Mouse (Mus musculus) embryonic facial prominence, embryonic 15.5 days (tissue): ENCODE data around the gene Galk1. TPM values are rescaled to one million over a fixed set of nuclear protein-coding genes. Genes with fewer than 3 reads are reported as not detected.
A peak's percentile ranks its signal among the peaks of the same experiment; 100 is the strongest.

Source experiments
- ATAC-seq: fragments of 200-750 bp; cut with Nextera tagmentation; 2 replicates; pipeline ENCODE4 v1.8.0; 2017; ENCODE audit warnings: low read depth, moderate TSS enrichment; ENCODE audit not compliant: insufficient number of reproducible peaks, low FRiP score, low TSS enrichment
- H3K27ac ChIP-seq: fragments of 300-500 bp; sonication (generic); replicated peaks from 2 replicates; pipeline ENCODE4 v1.5.1; 2015; ENCODE audit warnings: mild to moderate bottlenecking, inconsistent platforms
- H3K27me3 ChIP-seq: fragments of 300-500 bp; sonication (generic); 2 replicates; pipeline ENCODE4 v1.6.1; 2015; ENCODE audit warnings: inconsistent platforms
- H3K36me3 ChIP-seq: fragments of 300-500 bp; sonication (generic); 2 replicates; pipeline ENCODE4 v1.6.1; 2015; ENCODE audit warnings: mild to moderate bottlenecking, inconsistent platforms
- H3K4me1 ChIP-seq: fragments of 300-500 bp; sonication (generic); 2 replicates; pipeline ENCODE4 v1.6.1; 2015; ENCODE audit warnings: inconsistent platforms
- H3K4me2 ChIP-seq: fragments of 300-500 bp; sonication (generic); replicated peaks from 2 replicates; pipeline ENCODE4 v1.6.1; 2015; ENCODE audit warnings: mild to moderate bottlenecking, inconsistent platforms
- H3K4me3 ChIP-seq: fragments of 300-500 bp; sonication (generic); replicated peaks from 2 replicates; pipeline ENCODE4 v1.5.1; 2015; ENCODE audit warnings: mild to moderate bottlenecking, inconsistent platforms
- H3K9ac ChIP-seq: fragments of 300-500 bp; sonication (generic); 2 replicates; pipeline ENCODE4 v1.6.1; 2015; ENCODE audit warnings: inconsistent platforms
- H3K9me3 ChIP-seq: fragments of 300-500 bp; sonication (generic); replicated peaks from 2 replicates; pipeline ENCODE4 v1.6.1; 2016; ENCODE audit warnings: inconsistent platforms
- WGBS: fragments of 180-500 bp; shearing (Covaris S2); methylation state at CpG from one replicate; pipeline ENCODE4 v1.1.7; 2015; 5-methylcytosine and 5-hydroxymethylcytosine counted together
- polyA plus RNA-seq: library from polyadenylated mRNA; unstranded; fragments of >200 nt; fragmentation: Nextera tagmentation; extraction: Ambion mirVana; gene quantifications from 2 replicates; pipeline ENCODE4 v1.2.1, GENCODE M21; 2015

Gene Galk1
- polyA plus RNA-seq, 1 experiment from 2014 or later: 173 TPM

DNA sequence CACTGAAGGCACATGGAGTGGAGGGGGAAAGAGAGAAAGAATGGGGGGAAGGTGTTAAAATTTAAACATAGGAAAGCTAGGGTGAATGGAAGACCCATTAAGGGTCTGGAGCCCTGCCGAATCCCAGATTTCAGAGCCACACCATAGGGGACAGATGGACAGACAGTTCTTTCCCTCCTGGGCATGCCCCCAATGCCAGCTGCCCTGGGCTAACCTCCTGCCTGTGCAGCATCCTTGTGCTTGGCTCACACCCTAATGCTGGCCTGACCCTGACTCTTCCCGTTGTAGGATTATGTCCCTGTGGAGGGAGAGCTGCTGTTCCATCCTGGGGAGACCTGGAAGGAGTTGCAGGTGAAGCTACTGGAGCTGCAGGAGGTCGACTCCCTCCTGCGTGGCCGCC lies 14.9 kb downstream of the Galk1 start:
- H3K27ac ChIP-seq: no peak overlapping the region
- peaks cover 10% of the 10 kb centered on the region; the same call in 1 of the 2 replicates for H3K4me1 ChIP-seq
- no peaks in the 10 kb centered on the region for H3K36me3 ChIP-seq
- no peak overlapping the region for H3K4me2 ChIP-seq
- H3K4me3 ChIP-seq: no peak overlapping the region
- H3K27me3 ChIP-seq: no peaks in the 10 kb centered on the region
- H3K9me3 ChIP-seq: no peaks in the 10 kb centered on the region
- no peak overlapping the region for H3K9ac ChIP-seq
- WGBS: 73% methylated on average over 5 of the region's 5 CpGs
- no peak for ATAC-seq

DNA sequence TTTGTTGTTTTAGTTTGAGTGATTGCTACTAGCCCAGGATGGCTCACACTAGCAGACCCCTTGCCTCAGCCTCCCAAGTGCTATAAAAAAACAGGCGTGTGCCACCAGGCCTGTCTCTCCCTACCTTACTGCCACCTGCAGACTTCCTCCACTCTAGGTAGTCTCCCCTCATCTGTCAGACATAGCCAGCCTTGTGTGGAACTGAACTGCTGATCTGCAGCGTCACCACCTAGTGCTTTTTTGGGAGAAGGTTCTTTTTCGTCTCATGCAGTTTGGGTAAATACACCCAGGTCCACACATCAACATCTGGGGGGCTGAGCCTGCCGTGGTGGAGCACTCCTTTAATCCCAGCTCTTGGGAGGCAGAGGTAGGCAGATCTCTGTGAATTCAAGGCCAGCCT lies 15.5 kb downstream of the Galk1 start:
- 68% methylated on average over 4 of the region's 4 CpGs for WGBS
- Histone ChIP-seq H3K9me3 (no peaks in the 10 kb centered on the region), H3K36me3 (no peaks in the 10 kb centered on the region), H3K27me3 (no peaks in the 10 kb centered on the region), H3K4me3 (no peak overlapping the region), H3K4me2 (no peak overlapping the region), H3K4me1 (peaks cover 10% of the 10 kb centered on the region; the same call in 1 of the 2 replicates), H3K27ac (no peak overlapping the region), H3K9ac (no peak overlapping the region)
- ATAC-seq: no peak

DNA sequence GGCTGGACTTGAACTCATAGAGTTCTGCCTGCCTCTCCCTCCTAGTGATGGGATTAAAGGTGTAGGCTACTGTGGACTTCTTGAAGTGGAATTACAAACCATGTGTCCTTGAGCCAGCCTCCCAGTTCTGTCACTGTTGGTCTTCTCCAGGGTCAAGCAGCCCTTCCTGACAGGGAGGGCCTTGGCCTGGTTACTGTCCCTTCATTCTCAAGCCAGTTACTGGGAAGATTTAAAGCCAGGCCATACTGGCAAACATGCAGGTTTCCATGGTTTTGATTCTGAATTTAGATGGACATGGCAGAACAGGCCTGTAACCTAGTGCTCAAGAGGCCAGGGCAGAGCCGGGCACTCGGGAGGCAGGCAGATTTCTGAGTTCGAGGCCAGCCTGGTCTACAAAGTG lies 17.3 kb downstream of the Galk1 start:
- Histone ChIP-seq H3K4me3 (no peak overlapping the region), H3K4me1 (peaks cover 6% of the 10 kb centered on the region; the same call in 1 of the 2 replicates), H3K4me2 (no peak overlapping the region), H3K27me3 (no peaks in the 10 kb centered on the region), H3K27ac (no peak overlapping the region), H3K36me3 (no peaks in the 10 kb centered on the region), H3K9ac (no peak overlapping the region), H3K9me3 (no peaks in the 10 kb centered on the region)
- WGBS: 87% methylated on average over 3 of the region's 3 CpGs
- no peak for ATAC-seq

DNA sequence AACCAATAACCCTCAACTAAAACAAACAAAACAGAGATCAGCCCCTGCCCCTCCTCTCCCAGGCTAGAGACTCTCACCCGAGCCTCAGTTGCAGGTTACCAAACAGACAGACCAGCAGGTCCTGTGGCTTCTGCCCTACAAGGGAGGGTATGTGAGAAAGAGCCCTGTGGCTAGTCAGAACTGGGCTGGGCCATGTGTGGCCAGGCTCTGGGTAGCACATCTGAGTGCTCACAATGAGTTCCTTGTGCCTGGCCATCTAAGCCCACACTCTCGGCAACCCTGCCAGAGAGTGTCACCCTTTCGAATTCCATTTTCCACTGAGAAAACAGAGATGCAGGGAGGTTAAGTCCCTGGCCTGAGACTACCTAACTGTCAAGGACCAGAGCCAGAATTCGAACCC lies 20.4 kb downstream of the Galk1 start:
- WGBS: 43% methylated on average over 4 of the region's 4 CpGs
- Histone ChIP-seq H3K4me3 (no peak overlapping the region), H3K4me1 (no peaks in the 10 kb centered on the region), H3K27ac (no peak overlapping the region), H3K36me3 (no peaks in the 10 kb centered on the region), H3K4me2 (no peak overlapping the region), H3K27me3 (no peaks in the 10 kb centered on the region), H3K9ac (no peak overlapping the region), H3K9me3 (no peaks in the 10 kb centered on the region)
- ATAC-seq: no peak

DNA sequence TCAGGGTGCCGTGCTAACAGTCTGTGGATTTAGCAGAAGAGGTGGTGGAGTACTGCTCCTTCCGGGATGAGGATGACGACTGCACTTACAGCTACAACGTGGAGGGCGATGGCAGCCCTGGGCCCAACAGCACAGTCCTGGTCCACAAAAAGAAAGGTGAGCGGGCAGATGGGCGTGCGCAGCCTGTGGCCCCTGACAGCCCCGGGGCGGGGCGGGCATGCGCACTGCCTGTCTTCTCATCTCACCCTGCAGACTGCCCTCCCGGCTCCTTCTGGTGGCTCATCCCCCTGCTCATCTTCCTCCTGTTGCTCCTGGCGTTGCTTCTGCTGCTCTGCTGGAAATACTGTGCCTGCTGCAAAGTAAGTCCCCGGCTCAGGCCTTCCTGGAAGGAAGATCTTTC lies 22.8 kb downstream of the Galk1 start:
- WGBS: 26% methylated on average over 15 of the region's 15 CpGs
- Histone ChIP-seq H3K9me3 (no peaks in the 10 kb centered on the region), H3K9ac (no peak overlapping the region), H3K36me3 (no peaks in the 10 kb centered on the region), H3K4me3 (0 out of 2 replicates have a peak overlapping the region, but pooled peaks have one; percentile 1), H3K27ac (no peak overlapping the region), H3K4me2 (0 out of 2 replicates have a peak overlapping the region, but pooled peaks have one; percentile 15), H3K27me3 (no peaks in the 10 kb centered on the region), H3K4me1 (no peaks in the 10 kb centered on the region)
- no peak for ATAC-seq

DNA sequence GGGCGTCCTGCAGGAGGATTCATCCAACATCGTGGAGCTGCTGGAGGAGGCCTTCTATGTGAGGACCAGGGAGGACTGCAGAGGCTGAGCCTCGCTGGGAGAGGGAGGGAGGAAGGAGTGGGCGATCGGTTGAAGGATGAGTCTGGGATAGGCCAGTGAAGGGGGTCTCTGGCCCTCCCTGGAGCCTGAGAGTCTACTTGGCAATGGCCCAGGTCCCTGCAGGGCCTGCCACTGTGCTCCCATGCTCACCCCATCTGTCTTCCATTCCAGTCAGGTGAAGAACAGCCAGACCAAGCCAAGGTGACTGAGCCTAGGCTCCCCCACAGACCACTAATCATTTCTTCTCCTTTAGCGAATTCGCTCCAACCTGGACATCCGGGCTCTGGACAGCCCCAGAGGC lies 29.2 kb downstream of the Galk1 start:
- Histone ChIP-seq H3K4me2 (no peak overlapping the region), H3K27ac (no peak overlapping the region), H3K9me3 (no peaks in the 10 kb centered on the region), H3K27me3 (no peaks in the 10 kb centered on the region), H3K4me3 (no peak overlapping the region), H3K4me1 (no peaks in the 10 kb centered on the region), H3K9ac (no peak overlapping the region), H3K36me3 (no peaks in the 10 kb centered on the region)
- no peak; the same call in 1 of the 2 replicates for ATAC-seq
- WGBS: 86% methylated on average over 8 of the region's 8 CpGs

DNA sequence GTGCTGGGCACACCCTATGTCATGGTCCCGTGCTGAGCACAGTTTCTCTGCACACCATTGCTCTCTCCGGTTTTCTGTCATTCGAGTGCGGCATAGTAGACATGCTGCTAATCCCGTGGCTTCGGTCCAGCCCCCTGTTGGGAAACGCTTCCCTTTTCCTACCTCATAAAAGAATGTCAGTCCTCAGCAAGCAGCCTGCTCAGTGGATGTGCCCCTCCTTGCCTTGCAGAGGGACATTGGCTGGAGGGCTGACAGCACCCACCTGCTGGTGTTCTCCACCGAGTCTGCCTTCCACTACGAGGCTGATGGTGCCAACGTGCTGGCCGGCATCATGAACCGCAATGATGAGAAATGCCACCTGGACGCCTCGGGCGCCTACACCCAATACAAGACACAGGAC lies 30.0 kb downstream of the Galk1 start:
- Histone ChIP-seq H3K36me3 (no peaks in the 10 kb centered on the region), H3K27ac (no peak overlapping the region), H3K4me3 (no peak overlapping the region), H3K9me3 (no peaks in the 10 kb centered on the region), H3K4me1 (no peaks in the 10 kb centered on the region), H3K27me3 (0 out of 2 replicates have a peak, but pooled peaks cover 5% of the 10 kb centered on the region), H3K4me2 (no peak overlapping the region), H3K9ac (no peak overlapping the region)
- WGBS: 89% methylated on average over 15 of the region's 15 CpGs
- ATAC-seq: no peak

DNA sequence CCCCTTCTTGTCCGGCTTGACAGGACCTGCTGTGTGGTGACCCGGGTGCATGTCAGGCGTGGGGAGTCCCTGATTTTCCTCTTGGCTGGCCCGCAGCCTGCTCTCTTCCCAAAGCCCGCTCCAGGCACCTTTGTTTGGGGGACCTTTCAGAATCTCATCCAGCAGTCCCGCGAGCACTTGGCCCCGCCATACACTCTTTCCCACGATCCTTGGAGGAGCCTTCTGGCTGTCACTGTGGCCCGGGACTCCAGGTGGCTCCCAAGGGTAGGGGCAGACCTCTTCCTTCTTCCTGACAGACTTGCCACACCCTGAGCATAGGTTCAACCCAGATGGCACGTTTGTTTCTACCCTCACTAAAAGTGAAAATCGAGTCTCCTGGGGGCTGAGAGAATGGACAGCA lies 37.0 kb downstream of the Galk1 start:
- H3K9ac ChIP-seq: no peak overlapping the region; the same call in 1 of the 2 replicates
- H3K9me3 ChIP-seq: no peaks in the 10 kb centered on the region
- H3K27ac ChIP-seq: peak overlapping the region; percentile 44; the same call in 1 of the 2 replicates
- peaks cover 12% of the 10 kb centered on the region for H3K4me1 ChIP-seq
- no peak for ATAC-seq
- H3K4me2 ChIP-seq: peak overlapping the region; percentile 80
- H3K4me3 ChIP-seq: peak overlapping the region; percentile 50
- peaks cover 42% of the 10 kb centered on the region for H3K27me3 ChIP-seq
- H3K36me3 ChIP-seq: no peaks in the 10 kb centered on the region
- WGBS: 33% methylated on average over 12 of the region's 12 CpGs

DNA sequence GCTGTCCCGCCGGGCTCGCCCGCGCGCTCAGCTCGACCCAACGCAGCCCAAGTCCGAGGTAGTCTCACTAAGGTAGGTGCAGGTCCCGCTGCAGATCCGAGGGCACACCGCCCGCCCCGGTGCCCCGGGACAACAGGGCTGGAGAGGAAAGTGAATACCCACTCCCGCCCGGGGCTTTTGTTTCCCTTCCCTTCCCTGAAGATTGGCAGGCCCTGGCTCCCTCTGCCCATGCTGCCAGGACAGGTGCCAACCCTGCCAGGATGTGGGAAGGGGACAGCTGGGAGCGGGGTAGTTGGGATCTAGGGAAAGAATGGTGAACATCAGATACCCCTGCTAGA lies 37.5 kb downstream of the Galk1 start:
- H3K9me3 ChIP-seq: no peaks in the 10 kb centered on the region
- no peaks in the 10 kb centered on the region for H3K36me3 ChIP-seq
- peak overlapping the region; percentile 50 for H3K4me3 ChIP-seq
- peak overlapping the region; percentile 44 for H3K27ac ChIP-seq
- 2% methylated on average over 18 of the region's 18 CpGs for WGBS
- peaks cover 42% of the 10 kb centered on the region for H3K27me3 ChIP-seq
- ATAC-seq: no peak
- peaks cover 15% of the 10 kb centered on the region for H3K4me1 ChIP-seq
- peak overlapping the region; percentile 80 for H3K4me2 ChIP-seq
- peak overlapping the region; percentile 42 for H3K9ac ChIP-seq

DNA sequence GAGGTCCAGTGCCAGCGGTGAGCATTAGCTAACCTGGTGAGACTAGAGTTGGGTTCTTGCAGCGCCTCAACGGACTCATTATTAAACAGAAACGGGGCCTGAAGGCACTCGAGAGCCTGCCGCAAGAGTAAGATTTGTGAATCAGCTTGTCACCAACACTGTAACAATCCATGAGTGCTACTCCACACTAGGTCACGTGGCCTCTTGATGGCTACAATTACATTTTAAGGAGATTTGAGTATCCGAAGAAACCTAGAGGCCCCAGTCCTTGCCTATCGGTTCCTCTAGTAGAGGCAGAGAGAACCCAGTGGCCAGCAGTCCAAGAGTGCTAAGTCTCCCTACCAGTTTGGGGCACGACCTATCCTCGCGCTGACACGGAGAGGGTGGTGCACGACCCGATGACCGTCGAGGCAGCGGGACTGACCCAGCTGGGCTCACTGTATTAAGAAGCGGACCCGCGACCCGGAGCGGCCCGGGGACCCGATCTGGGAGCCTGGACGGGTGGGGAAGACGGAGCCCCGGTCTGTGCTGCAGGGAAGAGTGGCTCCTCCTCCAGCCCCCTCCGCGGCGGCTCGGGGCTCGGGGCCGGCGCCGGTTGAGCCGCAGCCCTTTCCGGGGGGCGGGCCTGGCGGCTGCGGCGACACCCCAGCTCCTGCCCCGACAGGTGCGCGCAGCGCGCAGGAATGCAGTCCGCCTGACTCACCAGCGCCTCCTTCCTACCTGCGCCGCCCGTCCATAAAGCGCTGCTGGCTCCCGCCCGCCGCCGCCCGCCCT lies 38.0 kb downstream of the Galk1 start, which contains the start of gene Itgb4:
Gene Itgb4, plus strand, starts transcription at position 401 of the 774 bp plus-strand sequence.
- Histone ChIP-seq H3K36me3 (no peaks in the 10 kb centered on the region), H3K27me3 (peaks cover 42% of the 10 kb centered on the region), H3K9ac (peak within 1 kb of the TSS; percentile 42), H3K9me3 (no peaks in the 10 kb centered on the region), H3K27ac (peak within 1 kb of the TSS; percentile 76), H3K4me1 (peaks cover 19% of the 10 kb centered on the region), H3K4me2 (peak within 1 kb of the TSS; percentile 80), H3K4me3 (peak within 1 kb of the TSS; percentile 50)
- peak; percentile 70 for ATAC-seq
- 8% methylated on average over 47 of the region's 58 CpGs for WGBS

DNA sequence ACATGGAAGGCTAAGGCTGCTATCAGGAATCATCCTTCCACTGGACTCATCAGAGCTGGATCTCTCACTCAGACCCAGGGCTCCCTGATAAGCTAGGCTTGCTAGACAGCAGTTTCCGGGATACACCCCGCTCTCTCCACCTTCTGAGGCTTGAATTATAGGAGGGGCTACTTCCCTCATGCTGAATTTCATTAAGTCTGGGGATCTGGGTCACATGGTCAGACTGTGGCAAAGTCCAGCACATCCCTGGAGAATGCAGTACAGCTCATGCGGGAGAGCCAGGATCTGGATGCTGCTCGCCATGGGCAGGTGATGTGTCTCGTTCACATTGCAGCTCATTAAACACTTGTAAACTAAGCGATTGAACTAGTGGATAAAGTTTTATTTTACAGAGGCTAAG lies 41.5 kb downstream of the Galk1 start:
- H3K9ac ChIP-seq: no peak overlapping the region
- 70% methylated on average over 6 of the region's 6 CpGs for WGBS
- ATAC-seq: no peak
- H3K27ac ChIP-seq: no peak overlapping the region
- peaks cover 11% of the 10 kb centered on the region for H3K36me3 ChIP-seq
- H3K27me3 ChIP-seq: peaks cover 24% of the 10 kb centered on the region
- H3K9me3 ChIP-seq: no peaks in the 10 kb centered on the region
- peaks cover 19% of the 10 kb centered on the region for H3K4me1 ChIP-seq
- no peak overlapping the region for H3K4me2 ChIP-seq
- H3K4me3 ChIP-seq: no peak overlapping the region
